Mouse (Mus musculus) cerebral cortex, adult 2 months (tissue): ENCODE results near the gene Myh3.

Experiments
- WGBS: fragments of 180-500 bp; shearing (Covaris S2); methylation state at CpG from one replicate; pipeline ENCODE4 v1.1.7; 2018; 5-methylcytosine and 5-hydroxymethylcytosine counted together

The Myh3 gene

GRCm38 (mm10) chr11:67104714-67105113 lies 26.6 kb downstream of the Myh3 start:
- 60% methylated on average over 11 of the region's 11 CpGs for WGBS

GRCm38 (mm10) chr11:67105689-67106088 lies 27.6 kb downstream of the Myh3 start:
- WGBS = 76% methylated on average over 4 of the region's 4 CpGs

- 87% methylated on average over 10 of the region's 10 CpGs for WGBS
These were observed 28.9 kb downstream of the Myh3 start for GRCm38 (mm10) chr11:67106973-67107372.

GRCm38 (mm10) chr11:67110168-67110948 lies 32.3 kb downstream of the Myh3 start:
- WGBS = 24% methylated on average over 5 of the region's 5 CpGs

- 33% methylated on average over 11 of the region's 11 CpGs for WGBS
These were observed 34.1 kb downstream of the Myh3 start for GRCm38 (mm10) chr11:67112019-67112850.

GRCm38 (mm10) chr11:67112851-67113202 lies 34.7 kb downstream of the Myh3 start:
- 41% methylated on average over 11 of the region's 11 CpGs for WGBS

GRCm38 (mm10) chr11:67113381-67113780 lies 35.3 kb downstream of the Myh3 start:
- 89% methylated on average over 6 of the region's 6 CpGs for WGBS

GRCm38 (mm10) chr11:67114261-67114660 lies 36.2 kb downstream of the Myh3 start:
- 93% methylated on average over 5 of the region's 5 CpGs for WGBS

- WGBS = 89% methylated on average over 12 of the region's 12 CpGs
These were observed 36.8 kb downstream of the Myh3 start for GRCm38 (mm10) chr11:67114901-67115300.

- WGBS = 91% methylated on average over 5 of the region's 5 CpGs
These were observed 38.6 kb downstream of the Myh3 start for GRCm38 (mm10) chr11:67116725-67117124.

- 60% methylated on average over 4 of the region's 4 CpGs for WGBS
These were observed 41.5 kb downstream of the Myh3 start for GRCm38 (mm10) chr11:67119539-67120070.

GRCm38 (mm10) chr11:67120697-67121294 lies 42.7 kb downstream of the Myh3 start:
- WGBS = 77% methylated on average over 12 of the region's 12 CpGs

GRCm38 (mm10) chr11:67124943-67125342 lies 46.8 kb downstream of the Myh3 start:
- 44% methylated on average over 7 of the region's 7 CpGs for whole genome bisulfite sequencing

- 35% methylated on average over 17 of the region's 17 CpGs for WGBS
These were observed 47.3 kb downstream of the Myh3 start for GRCm38 (mm10) chr11:67125361-67125760.

GRCm38 (mm10) chr11:67133526-67133925 lies 55.4 kb downstream of the Myh3 start:
- 87% methylated on average over 2 of the region's 2 CpGs for WGBS

GRCm38 (mm10) chr11:67134654-67135053 lies 56.6 kb downstream of the Myh3 start:
- WGBS = 86% methylated on average over 6 of the region's 6 CpGs

- WGBS = 77% methylated on average over 2 of the region's 2 CpGs
These were observed 57.4 kb downstream of the Myh3 start for GRCm38 (mm10) chr11:67135532-67135931.

GRCm38 (mm10) chr11:67139556-67139955 lies 61.5 kb downstream of the Myh3 start:
- whole genome bisulfite sequencing = 79% methylated on average over 8 of the region's 8 CpGs

- WGBS = 46% methylated on average over 5 of the region's 5 CpGs
These were observed 62.1 kb downstream of the Myh3 start for GRCm38 (mm10) chr11:67140175-67140574.

GRCm38 (mm10) chr11:67141031-67141430 lies 62.9 kb downstream of the Myh3 start:
- 71% methylated on average over 6 of the region's 6 CpGs for WGBS

GRCm38 (mm10) chr11:67142047-67142446 lies 63.9 kb downstream of the Myh3 start:
- 68% methylated on average over 4 of the region's 4 CpGs for WGBS

GRCm38 (mm10) chr11:67143065-67143464 lies 65.0 kb downstream of the Myh3 start:
- WGBS = 85% methylated on average over 5 of the region's 5 CpGs
